Mouse (Mus musculus): Measurements from ENCODE around the gene Fez2. TPM values are rescaled to one million over a fixed set of nuclear protein-coding genes. Genes with fewer than 3 reads are reported as not detected.
A peak's percentile ranks its signal among the peaks of the same experiment; 100 is the strongest.

The Fez2 gene
- polyA plus RNA-seq, 1 experiment from 2014 or later, result 60.5 TPM

GRCm38 (mm10) chr17:78440771-78441170 lies 22.8 kb upstream of the Fez2 start:
- Histone ChIP-seq H3K4me1 (replicated peaks) (no peaks in the 10 kb centered on the region), H3K27ac (replicated peaks) (no peak overlapping the region), H3K4me2 (no peak overlapping the region), H3K36me3 (no peaks in the 10 kb centered on the region), H3K27me3 (no peaks in the 10 kb centered on the region), H3K4me3 (no peak overlapping the region), H3K9ac (no peak overlapping the region), H3K9me3 (no peaks in the 10 kb centered on the region)
- 97% methylated on average over 2 of the region's 2 CpGs for WGBS
- no peak for ATAC-seq (ENCODE audit: low FRiP score, low read depth)

- H3K4me1 ChIP-seq (replicated peaks), result no peaks in the 10 kb centered on the region
- H3K9me3 ChIP-seq, result no peaks in the 10 kb centered on the region
- H3K4me3 ChIP-seq, result no peak overlapping the region
- WGBS, result 90% methylated on average over 4 of the region's 4 CpGs
- H3K27ac ChIP-seq (replicated peaks), result no peak overlapping the region
- ATAC-seq (ENCODE audit: low FRiP score, low read depth), result no peak
- no peak overlapping the region for H3K4me2 ChIP-seq
- no peaks in the 10 kb centered on the region for H3K27me3 ChIP-seq
- no peak overlapping the region for H3K9ac ChIP-seq
- H3K36me3 ChIP-seq, result no peaks in the 10 kb centered on the region
Measured at GRCm38 (mm10) chr17:78437161-78437560, 19.2 kb upstream of the Fez2 start.

GRCm38 (mm10) chr17:78435661-78436060 lies 17.7 kb upstream of the Fez2 start:
- Histone ChIP-seq H3K36me3 (no peaks in the 10 kb centered on the region), H3K9me3 (no peaks in the 10 kb centered on the region), H3K9ac (no peak overlapping the region), H3K4me3 (no peak overlapping the region), H3K4me1 (replicated peaks) (no peaks in the 10 kb centered on the region), H3K27me3 (no peaks in the 10 kb centered on the region), H3K4me2 (no peak overlapping the region), H3K27ac (replicated peaks) (no peak overlapping the region)
- ATAC-seq (ENCODE audit: low FRiP score, low read depth), result no peak
- 87% methylated on average over 6 of the region's 6 CpGs for WGBS

GRCm38 (mm10) chr17:78434746-78435145 lies 16.8 kb upstream of the Fez2 start:
- no peak overlapping the region for H3K9ac ChIP-seq
- H3K4me2 ChIP-seq, result no peak overlapping the region
- H3K27me3 ChIP-seq, result no peaks in the 10 kb centered on the region
- no peak for ATAC-seq (ENCODE audit: low FRiP score, low read depth)
- no peak overlapping the region for H3K4me3 ChIP-seq
- H3K9me3 ChIP-seq, result no peaks in the 10 kb centered on the region
- no peak overlapping the region for H3K27ac ChIP-seq (replicated peaks)
- H3K36me3 ChIP-seq, result no peaks in the 10 kb centered on the region
- 48% methylated on average over 1 of the region's 1 CpGs for WGBS
- no peaks in the 10 kb centered on the region for H3K4me1 ChIP-seq (replicated peaks)

DNA sequence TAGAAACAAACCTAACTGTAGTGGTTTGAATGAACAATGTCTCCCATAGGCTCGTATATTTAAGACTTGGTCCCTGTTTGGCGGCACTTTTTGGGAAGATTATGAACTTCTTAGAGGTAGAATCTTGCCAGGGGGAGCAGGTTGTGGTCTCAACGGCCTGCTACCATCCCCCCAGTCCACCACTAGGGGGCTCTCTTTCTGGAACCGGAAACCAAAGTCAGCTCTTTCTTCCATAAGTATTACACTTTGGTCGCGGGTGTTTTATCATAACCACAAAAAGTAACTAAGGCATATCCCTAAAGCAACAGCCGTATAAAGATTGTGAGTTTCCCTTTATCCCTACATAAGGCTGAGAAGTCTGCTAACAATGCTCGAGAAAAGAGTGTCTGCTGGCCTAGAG lies 12.4 kb upstream of the Fez2 start:
- WGBS, result 74% methylated on average over 8 of the region's 8 CpGs
- no peak for ATAC-seq (ENCODE audit: low FRiP score, low read depth)
- H3K36me3 ChIP-seq, result no peaks in the 10 kb centered on the region

GRCm38 (mm10) chr17:78429051-78429450 lies 11.1 kb upstream of the Fez2 start:
- H3K9ac ChIP-seq, result no peak overlapping the region
- H3K9me3 ChIP-seq, result no peaks in the 10 kb centered on the region
- no peak for ATAC-seq (ENCODE audit: low FRiP score, low read depth)
- no peak overlapping the region for H3K4me2 ChIP-seq
- no peak overlapping the region for H3K4me3 ChIP-seq
- H3K27ac ChIP-seq (replicated peaks), result no peak overlapping the region
- 88% methylated on average over 4 of the region's 4 CpGs for WGBS
- no peaks in the 10 kb centered on the region for H3K4me1 ChIP-seq (replicated peaks)
- no peaks in the 10 kb centered on the region for H3K36me3 ChIP-seq
- H3K27me3 ChIP-seq, result no peaks in the 10 kb centered on the region

More for the DNA sequence above, 12.4 kb upstream of the Fez2 start:
- H3K9me3 ChIP-seq, result no peaks in the 10 kb centered on the region
- no peak overlapping the region for H3K4me3 ChIP-seq
- H3K4me2 ChIP-seq, result no peak overlapping the region
- no peaks in the 10 kb centered on the region for H3K27me3 ChIP-seq
- no peaks in the 10 kb centered on the region for H3K4me1 ChIP-seq (replicated peaks)
- no peak overlapping the region for H3K27ac ChIP-seq (replicated peaks)
- H3K9ac ChIP-seq, result no peak overlapping the region

GRCm38 (mm10) chr17:78425026-78425425 lies 7.1 kb upstream of the Fez2 start:
- Histone ChIP-seq H3K36me3 (no peaks in the 10 kb centered on the region), H3K4me1 (replicated peaks) (no peaks in the 10 kb centered on the region), H3K4me3 (no peak overlapping the region), H3K9me3 (no peaks in the 10 kb centered on the region), H3K27me3 (no peaks in the 10 kb centered on the region), H3K27ac (replicated peaks) (no peak overlapping the region), H3K4me2 (no peak overlapping the region), H3K9ac (no peak overlapping the region)
- 79% methylated on average over 8 of the region's 8 CpGs for WGBS
- no peak for ATAC-seq (ENCODE audit: low FRiP score, low read depth)

DNA sequence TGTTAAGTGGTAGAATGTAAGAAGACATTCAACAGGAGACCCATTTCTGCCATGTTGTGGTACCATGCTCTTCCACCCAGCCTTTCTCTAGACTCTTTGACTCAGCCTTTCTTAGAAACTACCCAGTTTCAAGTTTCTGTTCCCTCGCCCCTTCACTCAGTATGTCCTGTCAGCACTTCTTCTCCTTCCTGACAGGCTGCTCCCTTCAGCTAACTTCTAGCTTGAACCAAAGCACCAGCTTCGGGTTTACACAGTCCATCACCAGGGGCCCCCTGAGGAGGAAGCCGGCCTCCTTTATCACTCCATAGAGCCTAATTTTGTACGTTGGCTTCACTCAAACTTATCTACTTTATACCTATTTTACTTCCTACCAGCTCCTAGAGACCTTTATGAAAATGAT lies 1.3 kb upstream of the Fez2 start:
- no peaks in the 10 kb centered on the region for H3K36me3 ChIP-seq
- no peaks in the 10 kb centered on the region for H3K27me3 ChIP-seq
- no peak overlapping the region for H3K9ac ChIP-seq
- no peak overlapping the region for H3K27ac ChIP-seq (replicated peaks)
- H3K4me1 ChIP-seq (replicated peaks), result peaks cover 12% of the 10 kb centered on the region
- no peak for ATAC-seq (ENCODE audit: low FRiP score, low read depth)
- H3K4me3 ChIP-seq, result no peak overlapping the region
- WGBS, result 78% methylated on average over 4 of the region's 4 CpGs
- H3K9me3 ChIP-seq, result no peaks in the 10 kb centered on the region
- no peak overlapping the region for H3K4me2 ChIP-seq

DNA sequence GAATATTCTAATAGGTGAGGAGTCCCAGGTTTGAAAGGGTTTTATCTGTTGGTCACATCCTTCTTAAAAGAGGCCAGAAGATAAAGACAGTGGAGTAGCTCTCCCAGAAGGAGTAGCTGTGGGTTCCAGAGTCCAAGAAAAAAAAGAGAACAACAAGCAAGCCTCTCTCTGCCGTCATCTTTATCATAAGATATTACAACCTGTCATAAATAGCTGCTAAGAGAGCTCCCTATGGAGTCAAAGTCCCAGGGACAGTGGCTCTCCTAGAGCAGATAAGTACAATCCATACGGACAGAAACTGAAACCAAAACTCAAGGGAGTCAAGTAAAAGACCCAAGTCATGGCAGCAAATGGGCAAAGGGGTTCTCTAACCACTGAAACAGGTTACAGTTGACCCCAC lies 2.7 kb downstream of the Fez2 start:
- no peak overlapping the region for H3K9ac ChIP-seq
- WGBS, result 85% methylated on average over 2 of the region's 2 CpGs
- no peaks in the 10 kb centered on the region for H3K36me3 ChIP-seq
- no peaks in the 10 kb centered on the region for H3K9me3 ChIP-seq
- no peaks in the 10 kb centered on the region for H3K27me3 ChIP-seq
- no peak for ATAC-seq (ENCODE audit: low FRiP score, low read depth)
- no peak overlapping the region for H3K27ac ChIP-seq (replicated peaks)
- H3K4me3 ChIP-seq, result no peak overlapping the region
- no peak overlapping the region for H3K4me2 ChIP-seq
- H3K4me1 ChIP-seq (replicated peaks), result peaks cover 18% of the 10 kb centered on the region

DNA sequence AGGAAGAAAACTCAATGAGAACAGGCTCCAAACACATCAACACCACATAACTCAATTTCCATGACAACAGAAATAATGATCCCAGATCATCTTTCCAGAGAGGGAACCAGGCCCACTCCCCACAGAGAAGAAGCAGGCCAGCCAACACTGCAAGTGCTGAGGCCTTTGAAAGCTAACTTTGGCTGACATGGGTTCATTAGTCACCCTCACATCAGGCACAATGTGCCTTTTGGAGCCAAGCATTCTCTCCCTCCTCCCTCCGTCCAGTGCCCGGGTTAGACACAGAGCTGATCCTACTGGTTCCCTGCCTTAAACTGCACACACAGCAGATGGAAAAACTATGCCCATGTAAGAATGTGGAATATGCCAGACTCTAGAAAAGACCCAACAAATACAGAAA lies 8.1 kb downstream of the Fez2 start:
- Histone ChIP-seq H3K27me3 (no peaks in the 10 kb centered on the region), H3K4me2 (no peak overlapping the region), H3K4me3 (no peak overlapping the region), H3K36me3 (no peaks in the 10 kb centered on the region), H3K27ac (replicated peaks) (no peak overlapping the region), H3K4me1 (replicated peaks) (peaks cover 6% of the 10 kb centered on the region; the same call in 1 of the 2 replicates), H3K9ac (no peak overlapping the region), H3K9me3 (no peaks in the 10 kb centered on the region)
- ATAC-seq (ENCODE audit: low FRiP score, low read depth), result peak; percentile 88; the same call in 1 of the 2 replicates
- WGBS, result 13% methylated on average over 2 of the region's 2 CpGs

DNA sequence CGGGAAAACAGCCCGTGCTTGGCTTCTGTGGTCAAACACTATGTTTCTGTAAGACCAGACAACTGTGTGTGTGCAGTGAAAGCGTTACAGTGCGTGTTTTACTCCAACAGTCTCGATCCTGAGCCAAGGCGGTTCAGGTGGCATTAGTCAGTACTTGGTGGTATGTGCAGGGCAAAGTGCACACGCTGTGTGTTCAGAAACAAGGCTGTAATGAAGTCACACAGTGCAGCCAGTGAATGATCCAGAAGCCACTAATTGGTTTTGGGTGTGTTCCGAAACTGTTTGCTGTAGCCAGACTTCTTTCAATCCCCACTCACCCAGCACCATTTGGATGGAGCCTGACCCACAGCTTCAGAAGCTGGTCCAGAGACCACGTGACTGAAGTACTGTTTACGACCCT lies 9.6 kb downstream of the Fez2 start:
- no peak overlapping the region for H3K4me2 ChIP-seq
- H3K4me1 ChIP-seq (replicated peaks), result peaks cover 4% of the 10 kb centered on the region; the same call in 1 of the 2 replicates
- H3K9ac ChIP-seq, result no peak overlapping the region
- WGBS, result 82% methylated on average over 10 of the region's 10 CpGs
- H3K9me3 ChIP-seq, result no peaks in the 10 kb centered on the region
- 0 out of 2 replicates have a peak, but pooled peaks cover 4% of the 10 kb centered on the region for H3K36me3 ChIP-seq
- ATAC-seq (ENCODE audit: low FRiP score, low read depth), result no peak
- no peak overlapping the region for H3K27ac ChIP-seq (replicated peaks)
- H3K4me3 ChIP-seq, result no peak overlapping the region
- H3K27me3 ChIP-seq, result no peaks in the 10 kb centered on the region

GRCm38 (mm10) chr17:78407581-78407980 lies 10.4 kb downstream of the Fez2 start:
- Histone ChIP-seq H3K4me2 (no peak overlapping the region), H3K4me3 (no peak overlapping the region), H3K36me3 (0 out of 2 replicates have a peak, but pooled peaks cover 4% of the 10 kb centered on the region), H3K4me1 (replicated peaks) (peaks cover 4% of the 10 kb centered on the region; the same call in 1 of the 2 replicates), H3K9me3 (no peaks in the 10 kb centered on the region), H3K9ac (no peak overlapping the region), H3K27me3 (no peaks in the 10 kb centered on the region), H3K27ac (replicated peaks) (no peak overlapping the region)
- whole genome bisulfite sequencing, result 76% methylated on average over 4 of the region's 4 CpGs
- ATAC-seq (ENCODE audit: low FRiP score, low read depth), result no peak

GRCm38 (mm10) chr17:78406854-78407253 lies 11.1 kb downstream of the Fez2 start:
- WGBS, result 91% methylated on average over 10 of the region's 10 CpGs
- H3K4me3 ChIP-seq, result no peak overlapping the region
- no peak for ATAC-seq (ENCODE audit: low FRiP score, low read depth)
- H3K9me3 ChIP-seq, result no peaks in the 10 kb centered on the region
- peaks cover 4% of the 10 kb centered on the region; the same call in 1 of the 2 replicates for H3K4me1 ChIP-seq (replicated peaks)
- no peak overlapping the region for H3K4me2 ChIP-seq
- H3K9ac ChIP-seq, result no peak overlapping the region
- 0 out of 2 replicates have a peak, but pooled peaks cover 4% of the 10 kb centered on the region for H3K36me3 ChIP-seq
- H3K27ac ChIP-seq (replicated peaks), result no peak overlapping the region
- H3K27me3 ChIP-seq, result no peaks in the 10 kb centered on the region
